Mouse (Mus musculus): ENCODE data around the gene Gm49378. TPM values are rescaled to one million over a fixed set of nuclear protein-coding genes. Genes with fewer than 3 reads are reported as not detected.
A peak's percentile ranks its signal among the peaks of the same experiment; 100 is the strongest.

The Gm49378 gene
- polyA plus RNA-seq, 1 experiment from 2014 or later = 1.6 TPM

DNA sequence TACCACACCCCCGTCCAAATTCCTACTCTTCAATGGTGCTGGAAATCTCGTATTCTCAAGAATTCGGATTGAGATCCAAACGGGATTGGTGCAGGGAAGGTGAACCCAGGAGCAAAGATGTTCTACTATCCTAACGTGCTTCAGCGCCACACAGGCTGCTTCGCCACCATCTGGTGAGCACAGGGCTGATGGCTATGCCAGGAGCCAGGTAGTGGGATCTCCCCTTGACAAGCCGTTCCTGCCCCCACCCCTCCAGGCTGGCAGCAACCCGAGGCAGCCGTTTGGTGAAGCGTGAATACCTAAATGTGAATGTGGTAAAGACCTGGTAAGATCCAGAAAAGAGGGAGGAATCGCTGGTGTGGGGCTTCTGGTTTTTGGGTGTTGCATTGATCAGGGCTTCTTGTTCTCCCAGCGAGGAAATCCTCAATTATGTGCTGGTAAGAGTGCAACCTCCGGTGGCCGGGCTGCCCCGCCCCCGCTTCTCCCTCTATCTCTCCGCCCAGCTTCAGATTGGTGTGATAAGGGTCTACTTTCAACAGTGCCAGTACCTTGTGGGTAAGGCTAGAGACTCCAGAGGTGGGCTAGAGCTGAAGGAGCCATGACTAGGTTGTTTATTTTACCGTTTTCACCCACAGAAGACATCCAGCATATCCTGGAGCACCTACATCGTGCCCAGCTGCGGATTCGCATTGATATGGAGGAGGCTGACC is 19.1 kb downstream of the Gm49378 start:
- no peaks in the 10 kb centered on the region for H3K4me1 ChIP-seq (replicated peaks)
- peaks cover 7% of the 10 kb centered on the region; the same call in 1 of the 2 replicates for H3K36me3 ChIP-seq
- no peaks in the 10 kb centered on the region for H3K9me3 ChIP-seq
- WGBS = 59% methylated on average over 22 of the region's 22 CpGs
- H3K4me2 ChIP-seq (replicated peaks) = peak overlapping the region; percentile 29
- no peak for ATAC-seq
- no peaks in the 10 kb centered on the region for H3K27me3 ChIP-seq
- no peak overlapping the region for H3K27ac ChIP-seq
- H3K9ac ChIP-seq (replicated peaks) = no peak overlapping the region
- peak overlapping the region; percentile 23 for H3K4me3 ChIP-seq (replicated peaks)

DNA sequence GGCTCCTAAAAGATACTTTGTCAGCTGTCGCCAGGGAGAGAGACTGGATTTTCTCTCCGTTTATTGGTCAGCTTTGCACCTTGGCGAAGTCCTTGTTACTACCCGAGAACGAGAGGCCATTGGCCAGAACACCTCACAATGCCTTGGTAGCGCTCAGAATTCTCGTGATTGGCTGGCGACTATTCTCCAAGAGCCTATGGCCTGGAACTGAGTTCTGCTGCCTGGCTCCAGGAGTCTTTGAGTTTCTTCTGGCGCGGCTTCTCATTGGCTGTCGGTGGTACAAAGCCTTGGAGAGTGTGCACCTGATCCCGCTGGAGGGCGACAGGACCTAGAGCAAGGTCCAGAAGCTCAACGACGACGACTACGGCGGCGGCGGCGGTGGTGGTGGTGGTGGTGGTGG is 19.9 kb downstream of the Gm49378 start, which contains the start of gene Rec8:
Gene Rec8 (plus strand): TSS at position 216 of the 400 bp plus-strand sequence.
- 26% methylated on average over 21 of the region's 21 CpGs for WGBS
- no peaks in the 10 kb centered on the region for H3K4me1 ChIP-seq (replicated peaks)
- no peaks in the 10 kb centered on the region for H3K36me3 ChIP-seq
- peak within 1 kb of the TSS; percentile 29 for H3K4me2 ChIP-seq (replicated peaks)
- H3K9ac ChIP-seq (replicated peaks) = no peak within 1 kb of the TSS
- peak; percentile 75 for ATAC-seq
- H3K4me3 ChIP-seq (replicated peaks) = peak within 1 kb of the TSS; percentile 23
- no peak within 1 kb of the TSS for H3K27ac ChIP-seq
- no peaks in the 10 kb centered on the region for H3K27me3 ChIP-seq
- no peaks in the 10 kb centered on the region for H3K9me3 ChIP-seq

DNA sequence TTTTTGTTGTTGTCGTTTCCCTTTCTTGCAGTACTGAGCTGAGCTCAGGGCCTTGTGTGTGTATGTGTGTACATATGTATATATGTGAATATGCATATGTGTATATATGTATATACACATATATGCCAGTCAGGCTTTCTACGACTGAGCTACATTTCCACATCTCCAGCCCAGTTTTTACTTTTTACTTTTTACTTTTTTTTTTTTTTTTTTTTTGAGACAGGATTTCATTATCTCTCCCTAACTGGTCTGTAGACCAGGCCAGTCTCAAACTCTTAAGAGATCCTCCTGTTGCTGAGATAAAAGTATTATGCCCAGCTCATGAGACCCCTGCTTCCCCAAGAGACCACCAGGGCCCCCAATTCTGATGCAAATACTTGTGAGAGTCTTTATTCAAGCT is 20.9 kb downstream of the Gm49378 start:
- H3K27me3 ChIP-seq = no peaks in the 10 kb centered on the region
- ATAC-seq = no peak

DNA sequence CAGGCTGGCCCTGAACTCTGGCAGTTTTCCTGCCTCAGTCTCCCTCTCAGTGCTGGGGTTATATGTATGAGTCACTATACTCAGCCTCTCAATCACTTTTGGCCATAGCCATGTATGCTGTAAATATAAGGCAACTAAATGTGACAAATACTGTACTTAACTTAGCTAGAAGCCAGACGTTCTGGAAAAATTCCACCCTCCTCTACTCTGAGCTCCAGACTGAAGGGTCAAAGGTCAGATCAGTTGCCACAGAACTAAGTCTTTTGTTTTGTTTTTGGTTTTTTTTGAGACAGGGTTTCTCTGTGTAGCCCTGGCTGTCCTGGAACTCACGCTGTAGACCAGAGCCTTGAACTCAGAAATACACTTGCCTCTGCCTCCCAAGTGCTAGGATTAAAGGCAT is 21.8 kb downstream of the Gm49378 start:
- Histone ChIP-seq H3K9ac (replicated peaks) (no peak overlapping the region), H3K27ac (no peak overlapping the region), H3K4me3 (replicated peaks) (no peak overlapping the region), H3K36me3 (peaks cover 1% of the 10 kb centered on the region; the same call in 1 of the 2 replicates), H3K4me1 (replicated peaks) (no peaks in the 10 kb centered on the region), H3K27me3 (no peaks in the 10 kb centered on the region), H3K4me2 (replicated peaks) (no peak overlapping the region), H3K9me3 (no peaks in the 10 kb centered on the region)
- no peak for ATAC-seq
- 43% methylated on average over 2 of the region's 2 CpGs for WGBS

More for the DNA sequence above, 20.9 kb downstream of the Gm49378 start:
- no peaks in the 10 kb centered on the region for H3K36me3 ChIP-seq
- H3K4me2 ChIP-seq (replicated peaks) = no peak overlapping the region
- H3K4me1 ChIP-seq (replicated peaks) = no peaks in the 10 kb centered on the region
- H3K4me3 ChIP-seq (replicated peaks) = no peak overlapping the region
- no peak overlapping the region for H3K27ac ChIP-seq
- no peak overlapping the region for H3K9ac ChIP-seq (replicated peaks)
- H3K9me3 ChIP-seq = no peaks in the 10 kb centered on the region
- 91% methylated on average over 2 of the region's 2 CpGs for WGBS

DNA sequence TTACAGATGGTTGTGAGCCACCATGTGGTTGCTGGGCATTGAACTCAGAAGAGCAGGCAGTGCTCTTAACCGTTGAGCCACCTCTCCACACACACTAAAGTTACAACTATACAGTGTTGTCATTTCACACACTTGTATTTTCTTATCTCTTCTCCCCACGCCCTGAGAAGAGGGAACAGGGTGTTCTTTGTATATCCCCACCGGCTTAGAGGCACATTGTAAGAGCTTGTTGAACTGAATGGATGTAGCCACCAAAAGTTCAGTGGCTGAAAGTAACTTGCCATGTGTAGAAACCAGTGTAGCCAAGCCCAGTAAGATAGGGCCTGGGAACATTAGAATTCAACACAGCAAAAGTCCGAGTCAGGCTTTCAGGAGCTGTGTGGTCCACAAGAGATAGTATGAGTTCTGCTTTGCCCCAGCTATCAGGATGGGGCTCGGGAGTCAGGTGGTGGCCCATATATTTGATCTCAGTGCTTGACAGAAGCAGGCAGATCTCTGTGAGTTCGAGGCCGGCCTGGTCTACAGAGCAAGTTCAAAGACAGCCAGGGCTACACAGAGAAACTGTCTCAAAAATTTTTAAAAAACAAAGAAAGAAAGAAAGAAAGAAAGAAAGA is 23.0 kb downstream of the Gm49378 start:
- no peaks in the 10 kb centered on the region for H3K27me3 ChIP-seq
- WGBS = 82% methylated on average over 7 of the region's 7 CpGs
- ATAC-seq = no peak

DNA sequence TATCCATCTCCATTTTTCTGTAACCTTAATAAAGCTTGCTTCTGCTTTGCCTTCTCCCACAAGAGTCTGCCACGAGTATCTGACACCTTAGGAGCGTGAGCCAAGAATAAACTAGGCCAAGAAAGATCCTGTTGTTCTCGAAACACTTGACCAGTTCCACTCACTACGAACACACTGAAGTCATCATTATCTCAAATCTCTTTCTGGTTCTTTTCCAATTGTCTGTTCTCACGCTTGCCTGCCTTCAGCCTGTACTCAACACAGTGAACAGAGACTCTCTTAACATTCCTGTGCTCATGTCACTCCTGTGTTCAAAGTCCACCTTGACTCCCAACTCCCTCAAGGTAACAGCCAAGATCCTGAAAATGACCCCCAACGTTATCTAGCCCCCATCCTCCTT is 24.3 kb downstream of the Gm49378 start:
- no peak overlapping the region for H3K27ac ChIP-seq
- no peak for ATAC-seq

More for the DNA sequence above, 23.0 kb downstream of the Gm49378 start:
- no peak overlapping the region for H3K27ac ChIP-seq
- no peaks in the 10 kb centered on the region for H3K9me3 ChIP-seq
- H3K4me1 ChIP-seq (replicated peaks) = no peaks in the 10 kb centered on the region
- H3K4me3 ChIP-seq (replicated peaks) = no peak overlapping the region
- no peak overlapping the region for H3K4me2 ChIP-seq (replicated peaks)
- no peak overlapping the region for H3K9ac ChIP-seq (replicated peaks)
- H3K36me3 ChIP-seq = peaks cover 12% of the 10 kb centered on the region

DNA sequence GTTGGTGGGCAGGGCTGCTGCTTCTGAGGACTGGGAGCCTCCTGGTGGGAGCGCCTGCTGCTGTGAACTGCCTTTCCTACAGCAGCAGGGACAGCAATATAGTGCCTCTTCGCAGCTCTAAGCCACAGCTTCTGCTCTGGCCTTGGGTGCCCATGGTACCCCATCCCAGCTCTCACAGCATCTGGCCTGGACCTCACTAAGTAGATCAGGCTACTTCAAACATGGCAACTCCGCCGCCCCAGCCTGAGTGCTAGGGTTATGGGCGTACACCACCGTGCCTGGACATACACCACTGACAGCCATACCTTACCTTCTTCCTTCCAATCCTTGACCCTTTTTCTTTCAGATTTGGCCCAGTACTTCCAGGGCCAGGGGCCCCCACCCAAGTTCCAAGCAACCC is 29.4 kb downstream of the Gm49378 start:
- ATAC-seq = no peak
- peaks cover 7% of the 10 kb centered on the region; the same call in 1 of the 2 replicates for H3K4me1 ChIP-seq (replicated peaks)
- peaks cover 65% of the 10 kb centered on the region for H3K36me3 ChIP-seq
- no peak overlapping the region for H3K27ac ChIP-seq
- H3K9me3 ChIP-seq = no peaks in the 10 kb centered on the region
- no peak overlapping the region for H3K4me2 ChIP-seq (replicated peaks)
- 97% methylated on average over 6 of the region's 6 CpGs for WGBS
- H3K27me3 ChIP-seq = no peaks in the 10 kb centered on the region
- no peak overlapping the region for H3K4me3 ChIP-seq (replicated peaks)
- H3K9ac ChIP-seq (replicated peaks) = no peak overlapping the region

More for the DNA sequence above, 24.3 kb downstream of the Gm49378 start:
- no peak overlapping the region for H3K4me2 ChIP-seq (replicated peaks)
- H3K9me3 ChIP-seq = no peaks in the 10 kb centered on the region
- H3K27me3 ChIP-seq = no peaks in the 10 kb centered on the region
- H3K9ac ChIP-seq (replicated peaks) = no peak overlapping the region
- WGBS = 66% methylated on average over 6 of the region's 6 CpGs
- H3K4me3 ChIP-seq (replicated peaks) = no peak overlapping the region
- no peaks in the 10 kb centered on the region for H3K4me1 ChIP-seq (replicated peaks)
- H3K36me3 ChIP-seq = peaks cover 25% of the 10 kb centered on the region

DNA sequence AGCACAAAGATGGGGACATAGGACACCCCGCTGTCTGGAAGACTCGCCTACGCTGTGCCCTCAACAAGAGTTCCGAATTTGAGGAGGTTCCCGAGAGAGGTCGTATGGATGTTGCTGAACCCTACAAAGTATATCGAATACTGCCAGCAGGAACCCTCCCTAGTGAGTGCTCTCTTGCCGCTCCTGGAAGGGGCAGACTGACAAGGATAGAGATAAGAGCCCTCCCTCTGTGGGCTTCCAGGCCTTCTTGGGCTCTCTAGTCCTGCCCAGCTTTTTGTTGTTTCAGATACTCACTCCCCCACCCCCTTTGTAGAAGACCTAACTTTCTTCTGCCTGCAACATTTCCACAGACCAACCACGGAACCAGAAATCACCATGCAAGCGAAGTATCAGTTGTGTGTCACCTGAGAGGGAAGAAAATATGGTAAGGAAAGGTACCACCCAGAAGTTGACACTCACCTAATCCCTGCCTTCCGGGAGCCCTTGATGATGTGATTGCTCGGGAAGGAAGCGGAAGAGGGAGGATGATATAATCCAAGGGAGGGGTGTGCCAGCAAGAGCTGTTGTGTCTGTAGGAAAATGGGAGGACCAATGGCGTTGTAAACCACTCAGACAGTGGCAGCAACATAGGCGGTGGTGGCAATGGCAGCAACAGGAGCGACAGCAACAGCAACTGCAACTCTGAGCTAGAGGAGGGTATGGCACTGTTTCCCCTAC is 31.8 kb downstream of the Gm49378 start:
- Histone ChIP-seq H3K9ac (replicated peaks) (no peak overlapping the region), H3K27ac (no peak overlapping the region), H3K4me2 (replicated peaks) (no peak overlapping the region), H3K27me3 (no peaks in the 10 kb centered on the region), H3K9me3 (no peaks in the 10 kb centered on the region), H3K36me3 (peaks cover 88% of the 10 kb centered on the region), H3K4me1 (replicated peaks) (peaks cover 7% of the 10 kb centered on the region; the same call in 1 of the 2 replicates), H3K4me3 (replicated peaks) (no peak overlapping the region)
- WGBS = 95% methylated on average over 16 of the region's 16 CpGs
- ATAC-seq = no peak

DNA sequence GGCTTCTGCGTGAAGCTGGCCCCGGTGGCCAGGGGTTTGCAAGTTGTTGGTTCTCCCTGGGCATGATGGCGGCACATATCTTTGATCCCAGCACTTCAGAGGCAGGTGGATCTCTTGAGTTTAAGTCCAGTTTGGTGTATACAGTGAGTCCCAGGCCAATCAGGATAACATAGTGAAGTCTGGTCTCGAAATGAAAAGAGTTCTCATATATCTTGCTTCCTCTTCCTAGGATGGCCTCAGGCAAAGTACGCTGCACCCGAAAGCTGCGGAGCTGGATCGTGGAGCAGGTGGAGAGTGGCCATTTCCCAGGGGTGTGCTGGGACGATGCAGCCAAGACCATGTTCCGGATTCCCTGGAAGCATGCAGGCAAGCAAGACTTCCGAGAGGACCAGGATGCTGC is 32.9 kb downstream of the Gm49378 start:
- Histone ChIP-seq H3K27ac (no peak overlapping the region), H3K9ac (replicated peaks) (no peak overlapping the region), H3K4me1 (replicated peaks) (peaks cover 7% of the 10 kb centered on the region; the same call in 1 of the 2 replicates), H3K9me3 (no peaks in the 10 kb centered on the region), H3K4me2 (replicated peaks) (no peak overlapping the region), H3K36me3 (peaks cover 90% of the 10 kb centered on the region), H3K4me3 (replicated peaks) (no peak overlapping the region), H3K27me3 (no peaks in the 10 kb centered on the region)
- ATAC-seq = no peak
- WGBS = 92% methylated on average over 11 of the region's 11 CpGs

DNA sequence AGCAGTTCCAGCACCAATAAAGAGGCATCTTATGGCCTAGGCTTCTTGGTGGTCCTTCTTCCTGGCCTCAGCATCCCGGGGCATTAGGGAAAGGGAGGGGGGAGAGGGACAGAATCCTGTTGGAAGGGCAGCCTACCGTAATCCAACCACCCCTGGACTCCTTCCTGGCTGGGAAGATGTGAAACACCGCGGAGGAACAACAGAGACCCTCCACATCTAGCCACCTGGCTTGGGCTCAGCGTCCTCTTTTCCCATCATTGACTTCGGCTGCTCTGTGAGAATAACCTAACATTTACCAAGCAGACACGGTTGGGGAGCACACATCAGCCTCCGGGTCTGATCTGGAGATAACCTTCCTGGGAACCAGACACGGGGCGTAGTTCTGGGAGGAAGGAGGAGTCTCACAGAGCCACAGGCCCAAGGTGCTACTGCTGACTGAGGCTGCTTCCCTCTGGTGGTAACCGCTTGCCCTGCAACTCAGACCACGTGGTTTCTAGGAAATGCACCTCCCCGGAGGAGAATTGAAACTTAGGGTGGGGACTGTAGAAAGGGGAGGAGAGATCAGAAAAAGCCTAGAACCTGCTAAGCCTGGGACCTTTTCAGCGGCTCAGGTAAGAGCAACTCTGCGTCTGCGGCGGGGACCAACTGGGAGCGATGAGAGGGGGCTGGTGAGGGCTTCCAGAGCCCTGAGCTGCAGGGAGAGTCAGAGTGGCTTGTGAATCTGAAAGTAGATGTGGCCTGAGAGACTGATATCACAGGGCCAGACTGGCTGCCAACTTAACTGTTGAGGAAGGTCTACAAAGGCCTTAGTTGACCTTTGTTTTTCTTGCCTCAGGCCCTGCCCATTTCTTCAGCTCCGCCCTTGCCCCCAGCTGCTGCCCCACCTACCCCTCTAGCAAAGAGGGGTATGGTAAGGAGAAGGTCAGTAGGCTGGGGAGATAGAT is 33.8 kb downstream of the Gm49378 start:
- 25% methylated on average over 19 of the region's 19 CpGs for WGBS
- H3K27ac ChIP-seq = no peak overlapping the region
- ATAC-seq = peak; percentile 79

DNA sequence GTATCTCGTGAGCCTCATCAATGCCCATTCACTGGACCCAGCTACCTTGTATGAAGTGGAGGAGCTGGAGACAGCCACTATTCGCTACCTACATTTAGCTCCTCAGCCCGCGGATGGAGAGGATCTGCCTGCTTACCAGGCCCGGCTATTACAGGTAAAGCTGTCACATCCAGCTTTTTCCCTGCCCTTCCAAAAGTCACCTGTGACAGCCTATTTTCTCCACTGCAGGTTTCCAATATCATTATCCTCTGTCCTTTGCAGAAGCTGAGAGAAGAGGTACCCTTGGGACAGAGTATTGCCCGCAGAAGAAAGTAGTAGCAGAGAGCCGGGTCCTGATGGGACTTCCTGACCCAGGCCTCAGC is 34.4 kb downstream of the Gm49378 start, which contains the start of gene Irf9:
Gene Irf9 (plus strand): TSS at position 301 of the 362 bp plus-strand sequence.
- H3K27ac ChIP-seq = no peak within 1 kb of the TSS
- no peaks in the 10 kb centered on the region for H3K27me3 ChIP-seq
- peak within 1 kb of the TSS; percentile 32 for H3K4me2 ChIP-seq (replicated peaks)
- no peak for ATAC-seq
- no peaks in the 10 kb centered on the region for H3K9me3 ChIP-seq
- H3K4me1 ChIP-seq (replicated peaks) = peaks cover 7% of the 10 kb centered on the region; the same call in 1 of the 2 replicates
- peaks cover 90% of the 10 kb centered on the region for H3K36me3 ChIP-seq
- 0 out of 2 replicates have a peak within 1 kb of the TSS, but pooled peaks have one; percentile 41 for H3K9ac ChIP-seq (replicated peaks)
- H3K4me3 ChIP-seq (replicated peaks) = peak within 1 kb of the TSS; percentile 20
- WGBS = 87% methylated on average over 7 of the region's 7 CpGs

More for the DNA sequence above, 33.8 kb downstream of the Gm49378 start:
- H3K27me3 ChIP-seq = no peaks in the 10 kb centered on the region
- peak overlapping the region; percentile 32 for H3K4me2 ChIP-seq (replicated peaks)
- H3K9ac ChIP-seq (replicated peaks) = 0 out of 2 replicates have a peak overlapping the region, but pooled peaks have one; percentile 41
- peak overlapping the region; percentile 20 for H3K4me3 ChIP-seq (replicated peaks)
- peaks cover 7% of the 10 kb centered on the region; the same call in 1 of the 2 replicates for H3K4me1 ChIP-seq (replicated peaks)
- H3K36me3 ChIP-seq = peaks cover 90% of the 10 kb centered on the region
- H3K9me3 ChIP-seq = no peaks in the 10 kb centered on the region
